Mouse (Mus musculus): ENCODE measurements at regions not wholly inside any gene's neighbourhood (a gene's known extent, or its start where the extent isn't known, plus 50 kb on each side); places are given as distances from the start of the nearest gene placed in this dataset.

DNA sequence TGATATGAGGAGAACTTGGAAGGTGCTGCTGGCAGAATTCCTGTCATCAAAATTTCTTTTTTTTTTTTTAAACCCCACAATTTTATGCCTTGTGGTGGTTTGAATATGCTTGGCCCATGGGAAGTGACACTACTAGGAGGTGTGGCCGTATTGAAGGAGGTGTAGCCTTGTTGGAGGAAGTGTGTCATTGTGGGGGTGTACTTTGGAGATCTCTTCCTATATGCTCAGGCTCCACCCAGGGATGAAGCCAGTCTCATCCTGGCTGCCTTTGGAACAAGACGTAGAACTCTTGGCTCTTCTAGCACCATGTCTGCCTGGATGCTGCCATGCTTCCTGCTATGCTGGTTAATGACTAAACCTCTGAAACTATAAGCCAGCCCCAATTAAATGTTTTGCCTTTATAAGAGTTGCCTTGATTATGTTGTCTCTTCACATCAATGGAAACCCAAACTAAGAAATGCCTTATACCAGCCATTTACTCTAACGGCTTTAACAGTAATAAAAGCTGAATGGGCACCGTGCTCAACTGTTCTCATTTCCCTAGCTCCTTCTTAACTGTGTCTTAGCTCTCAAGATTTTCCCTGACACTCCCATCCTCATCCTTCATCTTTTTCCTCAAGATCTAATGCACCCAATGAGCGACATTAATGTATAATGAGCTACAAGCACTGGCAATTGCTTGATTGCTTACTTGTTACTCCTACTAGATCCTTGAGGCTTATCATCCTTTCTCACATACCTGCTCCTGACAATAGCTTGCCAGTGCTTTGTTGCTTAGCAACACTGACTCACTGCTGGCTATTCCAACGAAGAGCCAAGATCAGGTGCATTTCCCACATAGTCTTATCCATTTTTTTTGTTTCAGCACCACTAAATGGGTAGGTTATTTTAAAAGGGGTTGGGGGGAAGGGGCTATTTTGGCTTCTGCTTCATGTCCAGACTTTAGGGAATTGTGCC lies 61.7 kb upstream of the Hspb3 start:
- H3K4me2 ChIP-seq (replicated peaks; ENCODE audit: low read depth, low read length), result no peak overlapping the region
- DNase-seq (ENCODE audit: low spot score), result no peak
- H3K27ac ChIP-seq (ENCODE audit: low read depth, low read length), result no peak overlapping the region
- no peaks in the 10 kb centered on the region for H3K36me3 ChIP-seq (ENCODE audit: control insufficient read depth, insufficient read depth, low read length)
- H3K4me3 ChIP-seq (ENCODE audit: low read depth, low read length), result no peak overlapping the region
- no peaks in the 10 kb centered on the region for H3K4me1 ChIP-seq (replicated peaks; ENCODE audit: control insufficient read depth, insufficient read depth, low read length)
- ATAC-seq (ENCODE audit: low FRiP score), result no peak
- WGBS, result 84% methylated on average over 6 of the region's 6 CpGs
- no peaks in the 10 kb centered on the region for H3K27me3 ChIP-seq (ENCODE audit: control insufficient read depth, insufficient read depth, low read length)
- H3K9ac ChIP-seq (ENCODE audit: low read depth, low read length), result no peak overlapping the region
- no peaks in the 10 kb centered on the region for H3K9me3 ChIP-seq (ENCODE audit: control insufficient read depth, low read length)

DNA sequence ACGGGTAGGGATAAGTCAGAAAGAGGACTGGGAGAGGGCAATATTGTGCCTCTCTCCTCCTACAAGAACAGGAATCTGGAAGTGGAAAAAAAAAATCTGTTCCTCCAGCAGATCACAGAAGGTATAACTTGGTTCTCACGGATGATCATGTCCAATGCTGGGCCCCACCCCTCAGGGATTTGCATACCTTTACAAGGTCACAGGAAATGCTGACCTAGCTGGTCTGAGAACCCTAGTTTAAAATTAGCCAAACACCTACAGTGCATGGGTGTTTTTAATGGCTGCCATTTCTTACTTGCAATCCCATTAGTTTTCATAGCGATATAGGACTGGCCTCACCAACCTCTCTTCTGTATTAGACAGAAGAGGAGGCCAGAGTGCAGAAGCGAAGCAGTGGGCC lies 51.8 kb upstream of the Hspb3 start:
- H3K27me3 ChIP-seq (ENCODE audit: control insufficient read depth, insufficient read depth, low read length), result no peaks in the 10 kb centered on the region
- no peak for DNase-seq (ENCODE audit: low spot score)
- H3K4me2 ChIP-seq (replicated peaks; ENCODE audit: low read depth, low read length), result no peak overlapping the region
- H3K4me1 ChIP-seq (replicated peaks; ENCODE audit: control insufficient read depth, insufficient read depth, low read length), result no peaks in the 10 kb centered on the region
- 88% methylated on average over 4 of the region's 4 CpGs for WGBS
- no peaks in the 10 kb centered on the region for H3K9me3 ChIP-seq (ENCODE audit: control insufficient read depth, low read length)
- no peak overlapping the region for H3K4me3 ChIP-seq (ENCODE audit: low read depth, low read length)
- no peak overlapping the region for H3K9ac ChIP-seq (ENCODE audit: low read depth, low read length)
- H3K27ac ChIP-seq (ENCODE audit: low read depth, low read length), result no peak overlapping the region
- H3K36me3 ChIP-seq (ENCODE audit: control insufficient read depth, insufficient read depth, low read length), result no peaks in the 10 kb centered on the region
- ATAC-seq (ENCODE audit: low FRiP score), result no peak

DNA sequence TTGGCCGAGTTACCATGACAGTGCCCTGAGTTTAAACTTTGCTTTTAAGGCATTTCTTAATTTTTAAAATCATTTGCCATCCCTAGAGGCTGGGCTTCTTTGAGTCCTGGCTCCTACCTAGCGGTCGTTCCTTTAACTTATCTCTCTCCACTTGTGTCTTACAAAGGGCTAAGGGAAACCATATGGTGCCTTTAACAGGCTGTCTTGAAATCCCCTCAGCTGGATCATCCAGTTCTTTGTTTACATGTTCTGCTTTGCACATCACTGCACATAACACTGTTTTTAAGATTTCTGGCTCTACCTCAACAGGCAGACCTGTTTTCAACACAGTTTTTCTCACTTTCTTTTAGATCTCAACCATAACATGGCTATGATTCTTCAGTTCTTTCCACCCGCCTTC lies 50.4 kb upstream of the Hspb3 start:
- no peak overlapping the region for H3K27ac ChIP-seq (ENCODE audit: low read depth, low read length)
- H3K4me2 ChIP-seq (replicated peaks; ENCODE audit: low read depth, low read length), result no peak overlapping the region
- H3K4me1 ChIP-seq (replicated peaks; ENCODE audit: control insufficient read depth, insufficient read depth, low read length), result no peaks in the 10 kb centered on the region
- H3K4me3 ChIP-seq (ENCODE audit: low read depth, low read length), result no peak overlapping the region
- DNase-seq (ENCODE audit: low spot score), result no peak
- H3K9me3 ChIP-seq (ENCODE audit: control insufficient read depth, low read length), result no peaks in the 10 kb centered on the region
- ATAC-seq (ENCODE audit: low FRiP score), result no peak
- no peak overlapping the region for H3K9ac ChIP-seq (ENCODE audit: low read depth, low read length)
- H3K36me3 ChIP-seq (ENCODE audit: control insufficient read depth, insufficient read depth, low read length), result no peaks in the 10 kb centered on the region
- 73% methylated on average over 4 of the region's 4 CpGs for WGBS
- H3K27me3 ChIP-seq (ENCODE audit: control insufficient read depth, insufficient read depth, low read length), result no peaks in the 10 kb centered on the region

All from hindbrain, embryonic 11.5 days (tissue).